Mouse (Mus musculus) stomach, postnatal 0 days (tissue): ENCODE measurements at regions not wholly inside any gene's neighbourhood (a gene's known extent, or its start where the extent isn't known, plus 50 kb on each side); places are given as distances from the start of the nearest gene placed in this dataset.

Source experiments
- ATAC-seq: fragments of 200-750 bp; cut with Nextera tagmentation; 2 replicates; pipeline ENCODE4 v1.8.0; 2017; ENCODE audit not compliant: low FRiP score, low TSS enrichment
- DNase-seq: peaks from one replicate; pipeline ENCODE4 v3.0.0-alpha.2; 2016; ENCODE audit warnings: low spot score
- H3K27ac ChIP-seq: fragments of 300-500 bp; sonication (generic); replicated peaks from 2 replicates; pipeline ENCODE4 v1.5.1; 2014; ENCODE audit warnings: mild to moderate bottlenecking, control low read depth
- H3K27me3 ChIP-seq: fragments of 300-500 bp; sonication (generic); 2 replicates; pipeline ENCODE4 v1.6.1; 2014; ENCODE audit warnings: low read length; ENCODE audit not compliant: control insufficient read depth, insufficient read depth
- H3K36me3 ChIP-seq: fragments of 300-500 bp; sonication (generic); 2 replicates; pipeline ENCODE4 v1.6.1; 2014; ENCODE audit warnings: low read length, mixed read lengths; ENCODE audit not compliant: control insufficient read depth, insufficient read depth
- H3K4me1 ChIP-seq: fragments of 300-500 bp; sonication (generic); replicated peaks from 2 replicates; pipeline ENCODE4 v1.6.1; 2014; ENCODE audit warnings: antibody characterized with exemption; ENCODE audit not compliant: control insufficient read depth, insufficient read depth
- H3K4me2 ChIP-seq: fragments of 300-500 bp; sonication (generic); replicated peaks from 2 replicates; pipeline ENCODE4 v1.6.1; 2014; ENCODE audit warnings: low read depth, mild to moderate bottlenecking, control low read depth, moderate library complexity
- H3K4me3 ChIP-seq: fragments of 300-500 bp; sonication (generic); 2 replicates; pipeline ENCODE4 v1.5.1; 2014; ENCODE audit warnings: low read depth, low read length, control low read depth
- H3K9ac ChIP-seq: fragments of 300-500 bp; sonication (generic); 2 replicates; pipeline ENCODE4 v1.6.1; 2014; ENCODE audit warnings: mild to moderate bottlenecking, low read length, control low read depth, mixed read lengths
- H3K9me3 ChIP-seq: fragments of 300-500 bp; sonication (generic); 2 replicates; pipeline ENCODE4 v1.6.1; 2016; ENCODE audit warnings: low read length; ENCODE audit not compliant: control insufficient read depth
- CTCF ChIP-seq: IDR thresholded peaks from 2 replicates; pipeline ENCODE4 v1.5.1; 2016; ENCODE audit warnings: antibody characterized with exemption, low read depth, mild to moderate bottlenecking, moderate library complexity
- EP300 ChIP-seq: optimal IDR thresholded peaks from 2 replicates; pipeline ENCODE3; 2016; ENCODE audit warnings: antibody characterized with exemption
- WGBS: fragments of 180-500 bp; shearing (Covaris S2); extraction: QIAGEN DNeasy Blood & Tissue Kit; methylation state at CpG from one replicate; pipeline ENCODE4 v1.1.7; 2014; 5-methylcytosine and 5-hydroxymethylcytosine counted together

DNA sequence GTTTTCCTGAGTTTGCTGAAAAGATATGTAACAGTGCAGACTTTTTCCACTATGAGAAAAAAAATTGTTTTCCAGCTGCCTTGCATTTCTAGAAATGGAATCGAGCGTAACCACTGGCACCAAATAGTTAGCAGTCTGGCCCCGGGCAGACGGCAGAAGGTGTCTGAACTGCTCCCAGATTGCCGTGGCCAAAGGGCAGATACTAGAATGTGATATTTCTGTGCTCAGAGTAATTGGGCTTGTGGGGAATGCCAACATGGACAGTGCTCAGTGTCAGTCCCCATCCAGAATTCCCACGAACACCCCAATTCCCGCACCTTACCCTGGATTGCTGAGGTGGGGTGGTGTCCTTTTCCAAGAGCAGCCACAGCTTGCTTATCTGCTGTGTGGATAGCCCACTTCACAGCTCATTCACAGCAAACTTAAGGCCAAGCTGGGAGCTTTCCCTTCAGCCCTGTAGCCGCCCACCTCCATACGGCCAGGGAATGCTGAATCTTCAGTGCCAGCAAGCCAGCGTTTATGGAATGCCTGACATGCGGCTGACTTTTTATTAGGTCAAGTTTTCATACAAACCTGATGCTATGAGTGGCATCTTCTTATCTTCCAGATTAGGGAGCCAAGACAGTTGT is 148.1 kb downstream of the Enc1 start:
- no peaks in the 10 kb centered on the region for H3K9me3 ChIP-seq
- DNase-seq: no peak

GRCm38 (mm10) chr13:97386511-97386910 is 145.6 kb downstream of the Enc1 start:
- Histone ChIP-seq H3K27ac (0 out of 2 replicates have a peak overlapping the region, but pooled peaks have one; percentile 24), H3K9ac (no peak overlapping the region), H3K9me3 (no peaks in the 10 kb centered on the region), H3K4me1 (no peaks in the 10 kb centered on the region), H3K4me2 (no peak overlapping the region), H3K36me3 (no peaks in the 10 kb centered on the region), H3K27me3 (no peaks in the 10 kb centered on the region), H3K4me3 (no peak overlapping the region)
- TF ChIP-seq EP300: no peak
- no peak for TF ChIP-seq CTCF
- peak; percentile 90 for ATAC-seq
- 23% methylated on average over 3 of the region's 3 CpGs for WGBS
- DNase-seq: peak; percentile 50

More for the DNA sequence above, 148.1 kb downstream of the Enc1 start:
- ATAC-seq: no peak
- H3K9ac ChIP-seq: no peak overlapping the region
- no peaks in the 10 kb centered on the region for H3K27me3 ChIP-seq
- H3K36me3 ChIP-seq: no peaks in the 10 kb centered on the region
- 70% methylated on average over 11 of the region's 11 CpGs for WGBS
- TF ChIP-seq EP300 (no peak), CTCF (no peak)
- H3K4me2 ChIP-seq: no peak overlapping the region
- no peak overlapping the region for H3K4me3 ChIP-seq
- H3K4me1 ChIP-seq: no peaks in the 10 kb centered on the region
- no peak overlapping the region for H3K27ac ChIP-seq

- Histone ChIP-seq H3K9me3 (no peaks in the 10 kb centered on the region), H3K4me3 (no peak overlapping the region), H3K4me2 (no peak overlapping the region), H3K36me3 (no peaks in the 10 kb centered on the region), H3K27ac (no peak overlapping the region), H3K4me1 (no peaks in the 10 kb centered on the region), H3K9ac (no peak overlapping the region), H3K27me3 (no peaks in the 10 kb centered on the region)
- TF ChIP-seq CTCF (no peak), EP300 (no peak)
- DNase-seq (peak; percentile 71), ATAC-seq (peak; percentile 88)
- 65% methylated on average over 8 of the region's 8 CpGs for WGBS
Observed at GRCm38 (mm10) chr13:97385531-97385930, 144.6 kb downstream of the Enc1 start.

- Histone ChIP-seq H3K9ac (no peak overlapping the region), H3K36me3 (no peaks in the 10 kb centered on the region), H3K4me3 (no peak overlapping the region), H3K4me2 (no peak overlapping the region), H3K27me3 (no peaks in the 10 kb centered on the region), H3K4me1 (no peaks in the 10 kb centered on the region), H3K27ac (no peak overlapping the region), H3K9me3 (no peaks in the 10 kb centered on the region)
- ATAC-seq: no peak
- no peak for TF ChIP-seq CTCF
- no peak for DNase-seq
- 66% methylated on average over 16 of the region's 16 CpGs for WGBS
Observed at GRCm38 (mm10) chr13:97384091-97384777, 143.3 kb downstream of the Enc1 start.

GRCm38 (mm10) chr13:97383351-97383750 is 142.4 kb downstream of the Enc1 start:
- H3K9me3 ChIP-seq: no peaks in the 10 kb centered on the region
- DNase-seq: no peak
- H3K36me3 ChIP-seq: no peaks in the 10 kb centered on the region
- no peaks in the 10 kb centered on the region for H3K4me1 ChIP-seq
- H3K27ac ChIP-seq: no peak overlapping the region
- H3K27me3 ChIP-seq: no peaks in the 10 kb centered on the region
- H3K4me3 ChIP-seq: no peak overlapping the region
- H3K9ac ChIP-seq: no peak overlapping the region
- WGBS: 67% methylated on average over 4 of the region's 4 CpGs
- TF ChIP-seq EP300 (no peak), CTCF (no peak)
- ATAC-seq: no peak
- no peak overlapping the region for H3K4me2 ChIP-seq

DNA sequence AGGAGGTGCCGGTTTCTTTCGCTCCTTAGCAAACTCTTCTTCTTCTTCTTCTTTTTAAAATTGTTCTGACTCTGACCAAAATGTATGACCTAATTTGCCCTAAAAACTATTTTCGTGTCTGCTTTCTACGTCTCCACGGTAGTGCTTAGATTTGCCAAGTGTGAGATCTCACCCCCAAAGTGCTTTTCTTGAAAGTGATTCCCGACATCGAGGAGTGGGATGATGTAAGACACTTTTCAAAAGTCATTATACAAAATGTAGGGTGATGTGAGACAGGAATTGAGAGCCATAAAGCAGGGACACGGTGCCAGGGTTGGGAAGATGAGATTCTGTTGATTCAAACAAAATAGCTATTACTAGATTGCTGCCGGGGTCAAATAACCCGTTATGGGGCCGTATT is 139.5 kb downstream of the Enc1 start:
- 67% methylated on average over 11 of the region's 11 CpGs for WGBS
- TF ChIP-seq CTCF (no peak), EP300 (no peak)
- Histone ChIP-seq H3K27ac (no peak overlapping the region), H3K4me3 (no peak overlapping the region), H3K4me2 (no peak overlapping the region), H3K27me3 (no peaks in the 10 kb centered on the region), H3K9me3 (no peaks in the 10 kb centered on the region), H3K4me1 (peaks cover 2% of the 10 kb centered on the region; the same call in 1 of the 2 replicates), H3K9ac (no peak overlapping the region), H3K36me3 (no peaks in the 10 kb centered on the region)
- no peak for DNase-seq
- ATAC-seq: no peak
